Mouse (Mus musculus) neural tube, postnatal 0 days (tissue): ENCODE measurements around the gene Edn1. TPM values are rescaled to one million over a fixed set of nuclear protein-coding genes. Genes with fewer than 3 reads are reported as not detected.

ENCODE experiments used
- polyA plus RNA-seq: library from polyadenylated mRNA; unstranded; fragments of >200 nt; fragmentation: Nextera tagmentation; extraction: Ambion mirVana; gene quantifications from 2 replicates; pipeline ENCODE4 v1.2.1, GENCODE M21; 2015

Edn1 gene
- 3.0 and 3.5 TPM in 2 replicates for polyA plus RNA-seq

GRCm38 (mm10) chr13:42301161-42301721 lies at the start of gene Edn1:
Gene Edn1 (plus strand): TSS chr13:42301476.

Other genes starting within 250 kb of the Edn1 start
- 19.5 and 23.7 TPM in 2 replicates for gene Hivep1, start 249.5 kb upstream of the Edn1 start, polyA plus RNA-seq